Mouse (Mus musculus) testis, adult 2 months (tissue): ENCODE measurements at regions not wholly inside any gene's neighbourhood (a gene's known extent, or its start where the extent isn't known, plus 50 kb on each side); places are given as distances from the start of the nearest gene placed in this dataset.

Experiments used
- CTCF ChIP-seq: fragments of 200-500 bp; IDR thresholded peaks from 2 replicates; pipeline ENCODE4 v1.5.1; 2012; ENCODE audit warnings: low read depth, mild to moderate bottlenecking, inconsistent platforms, low read length, moderate library complexity; ENCODE audit not compliant: control insufficient read depth, insufficient read depth, insufficient replicate concordance
- POLR2A ChIP-seq: fragments of 200-500 bp; IDR thresholded peaks from 2 replicates; pipeline ENCODE4 v1.6.1; 2012; ENCODE audit warnings: low read depth, mild to moderate bottlenecking, inconsistent platforms, low read length, moderate library complexity; ENCODE audit not compliant: control insufficient read depth

GRCm38 (mm10) chr13:29034444-29034843 lies 80.9 kb upstream of the Sox4 start:
- TF ChIP-seq CTCF (no peak), POLR2A (no peak)
